Mouse (Mus musculus) midbrain, embryonic 16.5 days (tissue): ENCODE measurements around the gene Fat3. TPM values are rescaled to one million over a fixed set of nuclear protein-coding genes. Genes with fewer than 3 reads are reported as not detected.

Experiments
- ATAC-seq: fragments of 200-750 bp; cut with Nextera tagmentation; 2 replicates; pipeline ENCODE4 v1.8.0; 2017; ENCODE audit warnings: moderate TSS enrichment
- H3K27ac ChIP-seq: fragments of 300-500 bp; sonication (generic); 2 replicates; pipeline ENCODE4 v1.5.1; 2014; ENCODE audit warnings: mild to moderate bottlenecking, low read length, mixed read lengths
- H3K27me3 ChIP-seq: fragments of 300-500 bp; sonication (generic); 2 replicates; pipeline ENCODE4 v1.6.1; 2014; ENCODE audit warnings: low read depth, low read length, mixed read lengths; ENCODE audit not compliant: control insufficient read depth, insufficient read depth
- H3K36me3 ChIP-seq: fragments of 300-500 bp; sonication (generic); 2 replicates; pipeline ENCODE4 v1.6.1; 2014; ENCODE audit warnings: mild to moderate bottlenecking, low read length, moderate library complexity, mixed read lengths; ENCODE audit not compliant: control insufficient read depth, insufficient read depth
- H3K4me1 ChIP-seq: fragments of 300-500 bp; sonication (generic); 2 replicates; pipeline ENCODE4 v1.6.1; 2014; ENCODE audit warnings: mild to moderate bottlenecking, low read length, mixed read lengths; ENCODE audit not compliant: control insufficient read depth, insufficient read depth
- H3K4me2 ChIP-seq: fragments of 300-500 bp; sonication (generic); 2 replicates; pipeline ENCODE4 v1.6.1; 2014; ENCODE audit warnings: mild to moderate bottlenecking, low read length, mixed read lengths
- H3K4me3 ChIP-seq: fragments of 300-500 bp; sonication (generic); 2 replicates; pipeline ENCODE4 v1.5.1; 2014; ENCODE audit warnings: low read depth, mild to moderate bottlenecking, low read length, moderate library complexity, mixed read lengths
- H3K9ac ChIP-seq: fragments of 300-500 bp; sonication (generic); 2 replicates; pipeline ENCODE4 v1.6.1; 2014; ENCODE audit warnings: low read depth, low read length, mixed read lengths
- H3K9me3 ChIP-seq: fragments of 300-500 bp; sonication (generic); replicated peaks from 2 replicates; pipeline ENCODE4 v1.6.1; 2014; ENCODE audit warnings: mild to moderate bottlenecking, low read length, mixed read lengths; ENCODE audit not compliant: control insufficient read depth, poor library complexity, severe bottlenecking
- WGBS: fragments of 180-500 bp; shearing (Covaris S2); extraction: QIAGEN DNeasy Blood & Tissue Kit; methylation state at CpG from one replicate; pipeline ENCODE4 v1.1.7; 2014; 5-methylcytosine and 5-hydroxymethylcytosine counted together
- polyA plus RNA-seq: library from polyadenylated mRNA; unstranded; fragments of >200 nt; fragmentation: Nextera tagmentation; extraction: Ambion mirVana; gene quantifications from 2 replicates; pipeline ENCODE4 v1.2.1, GENCODE M21; 2015

The Fat3 gene
- polyA plus RNA-seq, 1 experiment from 2014 or later = 13.4 TPM

GRCm38 (mm10) chr9:16283033-16283432 lies 218.1 kb downstream of the Fat3 start:
- no peak for ATAC-seq
- WGBS = 91% methylated on average over 1 of the region's 1 CpGs
- H3K27me3 ChIP-seq = no peaks in the 10 kb centered on the region
- no peaks in the 10 kb centered on the region for H3K4me1 ChIP-seq
- no peak overlapping the region for H3K27ac ChIP-seq
- no peak overlapping the region for H3K4me2 ChIP-seq
- no peak overlapping the region for H3K9ac ChIP-seq
- no peak overlapping the region for H3K4me3 ChIP-seq
- H3K36me3 ChIP-seq = no peaks in the 10 kb centered on the region
- H3K9me3 ChIP-seq = no peaks in the 10 kb centered on the region

DNA sequence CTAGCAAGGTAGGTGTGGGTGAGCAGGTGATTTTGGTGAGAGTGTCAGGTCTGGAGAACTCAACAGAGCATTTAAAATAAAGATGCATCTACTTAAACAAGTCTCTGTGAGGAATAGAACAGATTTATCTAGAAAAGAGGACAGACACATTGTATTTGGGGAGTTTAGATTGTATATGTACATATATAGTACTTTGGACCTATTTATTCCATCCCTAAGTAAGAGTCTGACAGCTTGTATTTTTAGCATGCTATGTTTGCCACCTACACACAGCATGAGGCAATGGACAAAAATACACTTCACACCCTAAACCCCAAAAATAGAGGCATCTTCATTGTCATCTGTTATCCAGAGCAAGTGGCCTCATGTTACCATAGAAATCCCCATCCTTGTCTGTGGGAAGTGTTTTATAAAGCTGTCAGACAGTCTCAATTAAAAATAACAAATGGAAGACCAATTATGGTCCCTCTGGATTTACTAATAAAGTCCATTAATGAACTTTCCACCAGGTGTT lies 218.7 kb downstream of the Fat3 start:
- no peak for ATAC-seq
- no peaks in the 10 kb centered on the region for H3K9me3 ChIP-seq

DNA sequence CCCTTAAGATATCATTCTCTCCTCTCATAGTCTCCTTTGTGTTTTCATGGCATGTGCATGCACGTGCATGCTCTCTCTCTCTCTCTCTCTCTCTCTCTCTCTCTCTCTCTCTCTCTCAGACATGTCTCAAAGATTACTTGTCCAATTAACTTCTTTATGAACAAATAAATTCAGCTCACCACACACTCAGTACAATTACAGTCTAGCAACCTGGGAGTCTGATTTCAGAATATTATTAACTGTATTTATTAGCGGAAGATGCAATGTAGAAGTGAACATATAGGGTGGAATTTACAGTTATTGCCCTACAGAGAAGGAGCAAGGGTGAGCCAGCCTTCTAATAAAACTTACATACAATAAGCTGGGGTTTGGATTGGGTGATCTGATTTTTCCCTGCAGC lies 225.5 kb downstream of the Fat3 start:
- H3K9me3 ChIP-seq = no peaks in the 10 kb centered on the region
- ATAC-seq = no peak; the same call in 1 of the 2 replicates
- peaks cover 9% of the 10 kb centered on the region; the same call in 1 of the 2 replicates for H3K4me1 ChIP-seq
- no peak overlapping the region for H3K4me3 ChIP-seq
- no peak overlapping the region for H3K4me2 ChIP-seq
- no peaks in the 10 kb centered on the region for H3K36me3 ChIP-seq
- H3K27ac ChIP-seq = no peak overlapping the region; the same call in 1 of the 2 replicates
- WGBS = 65% methylated on average over 2 of the region's 2 CpGs
- H3K9ac ChIP-seq = no peak overlapping the region
- no peaks in the 10 kb centered on the region for H3K27me3 ChIP-seq

More for the DNA sequence above, 218.7 kb downstream of the Fat3 start:
- no peak overlapping the region for H3K4me2 ChIP-seq
- H3K27ac ChIP-seq = no peak overlapping the region
- no peak overlapping the region for H3K4me3 ChIP-seq
- no peak overlapping the region for H3K9ac ChIP-seq
- H3K4me1 ChIP-seq = no peaks in the 10 kb centered on the region
- no peaks in the 10 kb centered on the region for H3K27me3 ChIP-seq
- no peaks in the 10 kb centered on the region for H3K36me3 ChIP-seq

- Histone ChIP-seq H3K27ac (no peak overlapping the region), H3K9me3 (no peaks in the 10 kb centered on the region), H3K4me1 (peaks cover 9% of the 10 kb centered on the region; the same call in 1 of the 2 replicates), H3K4me2 (no peak overlapping the region), H3K27me3 (no peaks in the 10 kb centered on the region), H3K9ac (no peak overlapping the region), H3K36me3 (no peaks in the 10 kb centered on the region), H3K4me3 (no peak overlapping the region)
- ATAC-seq = no peak
- WGBS = 80% methylated on average over 4 of the region's 4 CpGs
Observed at GRCm38 (mm10) chr9:16274130-16274529, 227.0 kb downstream of the Fat3 start.

DNA sequence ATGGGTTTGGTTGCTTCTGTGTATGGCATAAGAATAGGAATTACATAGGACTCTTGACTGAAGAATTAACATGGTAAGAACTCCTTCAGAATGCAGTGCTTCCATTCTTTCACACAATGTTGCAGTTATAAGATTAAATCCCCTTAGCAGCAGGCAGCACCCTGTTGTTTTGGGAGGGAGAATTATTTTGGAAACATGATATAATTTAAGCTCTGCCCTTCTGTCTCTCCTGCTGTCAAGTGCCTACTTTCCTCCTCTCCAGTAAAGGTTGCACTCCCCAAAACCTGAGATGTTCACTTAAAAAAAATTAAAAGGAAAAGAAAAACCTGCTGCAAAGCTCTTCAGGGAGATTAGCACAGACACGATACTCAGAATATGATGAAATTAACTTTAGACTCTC lies 228.3 kb downstream of the Fat3 start:
- peaks cover 9% of the 10 kb centered on the region; the same call in 1 of the 2 replicates for H3K4me1 ChIP-seq
- no peak overlapping the region for H3K9ac ChIP-seq
- no peak overlapping the region for H3K4me3 ChIP-seq
- H3K9me3 ChIP-seq = no peaks in the 10 kb centered on the region
- H3K4me2 ChIP-seq = no peak overlapping the region
- H3K36me3 ChIP-seq = no peaks in the 10 kb centered on the region
- WGBS = 79% methylated on average over 1 of the region's 1 CpGs
- no peak overlapping the region for H3K27ac ChIP-seq
- ATAC-seq = no peak
- no peaks in the 10 kb centered on the region for H3K27me3 ChIP-seq

DNA sequence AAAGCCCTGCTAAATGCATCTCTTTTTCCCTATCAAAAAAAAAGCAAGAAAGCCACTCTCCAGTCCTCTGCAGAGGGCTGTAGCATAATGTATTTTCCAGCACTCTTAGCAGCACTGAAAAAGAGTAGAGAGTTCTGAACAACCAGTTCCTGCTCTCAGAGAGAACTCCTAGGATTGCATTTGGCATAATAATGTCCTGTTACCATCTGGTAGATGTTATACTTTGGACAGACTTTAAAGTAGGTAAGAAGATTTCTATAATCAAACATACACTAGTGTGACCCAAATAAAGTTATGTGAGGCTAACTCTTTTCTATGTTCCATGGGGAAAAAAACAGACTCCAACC lies 230.3 kb downstream of the Fat3 start:
- Histone ChIP-seq H3K27ac (no peak overlapping the region), H3K4me1 (peaks cover 5% of the 10 kb centered on the region; the same call in 1 of the 2 replicates), H3K9me3 (no peaks in the 10 kb centered on the region), H3K4me3 (no peak overlapping the region), H3K36me3 (no peaks in the 10 kb centered on the region), H3K4me2 (no peak overlapping the region), H3K27me3 (no peaks in the 10 kb centered on the region), H3K9ac (no peak overlapping the region)
- ATAC-seq = 0 out of 2 replicates have a peak, but pooled peaks have one; percentile 11

- Histone ChIP-seq H3K4me3 (no peak overlapping the region), H3K27ac (no peak overlapping the region), H3K4me1 (no peaks in the 10 kb centered on the region; the same call in 1 of the 2 replicates), H3K4me2 (no peak overlapping the region), H3K9ac (no peak overlapping the region), H3K9me3 (no peaks in the 10 kb centered on the region), H3K36me3 (no peaks in the 10 kb centered on the region), H3K27me3 (no peaks in the 10 kb centered on the region)
- ATAC-seq = 0 out of 2 replicates have a peak, but pooled peaks have one; percentile 40
- WGBS = 74% methylated on average over 4 of the region's 4 CpGs
Observed at GRCm38 (mm10) chr9:16270056-16270767, 230.9 kb downstream of the Fat3 start.

DNA sequence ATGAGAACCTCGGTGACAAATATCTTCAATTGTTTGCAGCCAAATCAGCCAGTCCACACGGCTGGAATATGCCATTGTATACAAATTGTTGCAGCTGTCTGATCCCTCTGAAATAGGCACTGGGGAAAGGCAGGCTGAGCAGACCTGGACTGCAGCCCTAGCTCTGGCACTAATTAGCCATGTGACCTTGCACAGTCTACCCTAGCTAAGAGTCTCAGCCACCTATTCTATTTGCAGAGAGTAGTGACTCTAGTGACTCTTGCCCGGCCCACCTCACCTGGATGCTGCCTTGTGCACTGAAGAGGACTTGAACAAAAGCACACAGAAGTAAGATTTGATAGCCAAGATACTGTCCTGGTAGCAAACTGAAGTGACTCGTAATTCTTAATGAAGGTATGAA lies 235.6 kb downstream of the Fat3 start:
- no peak overlapping the region for H3K9ac ChIP-seq
- ATAC-seq = 0 out of 2 replicates have a peak, but pooled peaks have one; percentile 23
- no peak overlapping the region for H3K4me2 ChIP-seq
- no peak overlapping the region for H3K27ac ChIP-seq
- H3K9me3 ChIP-seq = no peaks in the 10 kb centered on the region
- H3K36me3 ChIP-seq = no peaks in the 10 kb centered on the region
- 73% methylated on average over 4 of the region's 4 CpGs for WGBS
- H3K27me3 ChIP-seq = no peaks in the 10 kb centered on the region
- H3K4me1 ChIP-seq = no peaks in the 10 kb centered on the region; the same call in 1 of the 2 replicates
- no peak overlapping the region for H3K4me3 ChIP-seq

GRCm38 (mm10) chr9:16257241-16257840 lies 243.7 kb downstream of the Fat3 start:
- no peak overlapping the region for H3K4me2 ChIP-seq
- H3K27ac ChIP-seq = no peak overlapping the region; the same call in 1 of the 2 replicates
- peak; percentile 54 for ATAC-seq
- no peaks in the 10 kb centered on the region for H3K36me3 ChIP-seq
- H3K4me1 ChIP-seq = peaks cover 19% of the 10 kb centered on the region
- no peak overlapping the region for H3K4me3 ChIP-seq
- 28% methylated on average over 3 of the region's 3 CpGs for WGBS
- H3K9me3 ChIP-seq = no peaks in the 10 kb centered on the region
- H3K27me3 ChIP-seq = no peaks in the 10 kb centered on the region
- no peak overlapping the region for H3K9ac ChIP-seq
